In genomic region chr3:130727036-130727435, GRCm38 (mm10) we compare ENCODE assay signal across 20 mouse cellular contexts. TPM values are rescaled to one million over a fixed set of nuclear protein-coding genes. Genes with fewer than 3 reads are reported as not detected.
DNase-seq lines count a peak whose midpoint lies in the region; ATAC-seq and TF ChIP-seq lines count a peak whose summit lies in the region.
"Had no signal": no experiment of that assay in that cellular context is flagged by ENCODE, and none has a peak within 500 bp of the region (broad histone marks: within the 10 kb centered on the region; RNA-seq: fewer than 3 reads in every experiment).

No protein-coding gene starts in this region.

- H3K4me3 ChIP-seq in kidney, adult 2 months (ENCODE audit: insufficient read depth, low read depth, low read length) = no peak overlapping the region
- H3K4me3 ChIP-seq in liver, embryonic 11.5 days (ENCODE audit: low read depth, low read length) = no peak overlapping the region
- H3K4me3 ChIP-seq in liver, embryonic 12.5 days = no peak overlapping the region
- peak overlapping the region; percentile 56; the same call in 1 of the 2 replicates for H3K4me3 ChIP-seq in G1E (ENCODE audit: low read depth, low read length)
- H3K4me3 ChIP-seq: hindbrain, embryonic 15.5 days; intestine, embryonic 15.5 days; left cerebral cortex, adult 2 months; liver, embryonic 15.5 days; stomach, embryonic 15.5 days had no signal

- peaks cover 3% of the 10 kb centered on the region; the same call in 1 of the 2 replicates for H3K4me1 ChIP-seq in kidney, adult 2 months (ENCODE audit: control insufficient read depth, insufficient read depth, low read length)
- peaks cover 8% of the 10 kb centered on the region for H3K4me1 ChIP-seq in liver, embryonic 11.5 days (replicated peaks; ENCODE audit: control insufficient read depth, insufficient read depth, low read length)
- H3K4me1 ChIP-seq in liver, embryonic 12.5 days = peaks cover 27% of the 10 kb centered on the region
- H3K4me1 ChIP-seq in G1E (ENCODE audit: insufficient read depth, low read depth, low read length) = peaks cover 25% of the 10 kb centered on the region

- peaks cover 8% of the 10 kb centered on the region for H3K36me3 ChIP-seq in kidney, adult 2 months (ENCODE audit: control insufficient read depth, insufficient read depth, low read length)
- peaks cover 36% of the 10 kb centered on the region for H3K36me3 ChIP-seq in liver, embryonic 11.5 days (ENCODE audit: control insufficient read depth, insufficient read depth, low read length)
- peaks cover 50% of the 10 kb centered on the region for H3K36me3 ChIP-seq in liver, embryonic 12.5 days
- peaks cover 57% of the 10 kb centered on the region for H3K36me3 ChIP-seq in G1E (replicated peaks)

- no peaks in the 10 kb centered on the region for H3K9me3 ChIP-seq in liver, embryonic 11.5 days (ENCODE audit: control insufficient read depth, low read length)
- H3K9me3 ChIP-seq in liver, embryonic 12.5 days (replicated peaks) = no peaks in the 10 kb centered on the region
- no peaks in the 10 kb centered on the region for H3K9me3 ChIP-seq in G1E (replicated peaks)
- H3K9me3 ChIP-seq: hindbrain, embryonic 15.5 days; intestine, embryonic 15.5 days; liver, embryonic 15.5 days; stomach, embryonic 15.5 days had no signal

- no peak for TF ChIP-seq CTCF in kidney, adult 2 months (conservative IDR thresholded peaks at IDR 0.05; ENCODE audit: insufficient read depth, insufficient read length, low read depth, low read length)
- no peak for TF ChIP-seq CTCF in G1E (IDR thresholded peaks at IDR 0.05; ENCODE audit: low read depth, low read length)

- ATAC-seq in liver, embryonic 11.5 days (replicated peaks; ENCODE audit: low FRiP score) = no peak
- ATAC-seq in liver, embryonic 12.5 days = no peak
- ATAC-seq in G1E (ENCODE audit: extremely low read depth, insufficient number of reproducible peaks, low FRiP score, poor library complexity, severe bottlenecking) = no peak
- ATAC-seq: forebrain, embryonic 14.5 days; intestine, embryonic 15.5 days; lung, postnatal 0 days; Patski had no signal

- H3K27ac ChIP-seq in kidney, adult 2 months (ENCODE audit: insufficient read depth, low read depth, low read length) = no peak overlapping the region
- 0 out of 2 replicates have a peak overlapping the region, but pooled peaks have one; percentile 2 for H3K27ac ChIP-seq in liver, embryonic 11.5 days (ENCODE audit: low read depth, low read length)
- no peak overlapping the region for H3K27ac ChIP-seq in liver, embryonic 12.5 days
- H3K27ac ChIP-seq: hindbrain, embryonic 15.5 days; intestine, embryonic 15.5 days; left cerebral cortex, adult 2 months; liver, embryonic 15.5 days; stomach, embryonic 15.5 days had no signal

- no peak overlapping the region for H3K4me2 ChIP-seq in liver, embryonic 11.5 days
- no peak overlapping the region for H3K4me2 ChIP-seq in liver, embryonic 12.5 days
- H3K4me2 ChIP-seq: hindbrain, embryonic 15.5 days; intestine, embryonic 15.5 days; liver, embryonic 15.5 days; midbrain, embryonic 11.5 days; stomach, embryonic 15.5 days had no signal

- no peak overlapping the region; the same call in 1 of the 2 replicates for H3K9ac ChIP-seq in liver, embryonic 11.5 days (ENCODE audit: low read depth, low read length)
- H3K9ac ChIP-seq in liver, embryonic 12.5 days = no peak overlapping the region
- H3K9ac ChIP-seq: hindbrain, embryonic 15.5 days; intestine, embryonic 15.5 days; stomach, embryonic 15.5 days had no signal

- H3K27me3 ChIP-seq in kidney, adult 2 months (replicated peaks; ENCODE audit: control insufficient read depth, insufficient read depth, low read length) = no peaks in the 10 kb centered on the region
- no peaks in the 10 kb centered on the region for H3K27me3 ChIP-seq in liver, embryonic 11.5 days (replicated peaks; ENCODE audit: control insufficient read depth, insufficient read depth, low read length)
- 0 out of 2 replicates have a peak, but pooled peaks cover under 1% of the 10 kb centered on the region for H3K27me3 ChIP-seq in liver, embryonic 12.5 days (replicated peaks)
- no peaks in the 10 kb centered on the region for H3K27me3 ChIP-seq in G1E (ENCODE audit: insufficient read depth, low read length)
- H3K27me3 ChIP-seq: hindbrain, embryonic 15.5 days; intestine, embryonic 15.5 days; liver, embryonic 15.5 days; Patski; stomach, embryonic 15.5 days had no signal

- WGBS in kidney, adult 2 months = 68% methylated on average over 1 of the region's 1 CpGs
- 74% methylated on average over 1 of the region's 1 CpGs for WGBS in liver, embryonic 11.5 days
- 81% methylated on average over 1 of the region's 1 CpGs for WGBS in liver, embryonic 12.5 days (ENCODE audit: insufficient replicate concordance)

- DNase-seq in kidney, adult 2 months = peak; percentile 24
- DNase-seq in kidney, adult 18-20 months = no peak
- no peak for DNase-seq in liver, embryonic 11.5 days (ENCODE audit: low spot score)
- DNase-seq in G1E (ENCODE audit: low spot score) (no peak), MN1 (ENCODE audit: low spot score) (no peak)
- DNase-seq in adrenal gland, postnatal 25 days = peak; percentile 13
- no peak for DNase-seq in Muller cell, postnatal 12 days (ENCODE audit: inconsistent ontology term)
- DNase-seq: cerebellum, adult 8-10 months; cerebellum, postnatal 36 days; thymus, postnatal 25 days had no signal

- TF ChIP-seq POLR2A in kidney, adult 2 months (IDR thresholded peaks at IDR 0.05; ENCODE audit: low read depth, low read length) = no peak

RNA-seq across cellular contexts. Expression of gene Rpl34, which starts 3.2 kb away (rescaled TPM):
- polyA plus RNA-seq in kidney, adult 2 months (2012; rRNA removed) = 1,334 and 1,388 TPM in 2 replicates
- polyA plus RNA-seq in liver, embryonic 11.5 days (2014; fragmentation: Nextera tagmentation; extraction: Ambion mirVana) = 1,055 and 1,138 TPM in 2 replicates
- polyA plus RNA-seq in liver, embryonic 12.5 days (2016; fragmentation: Nextera tagmentation; extraction: Ambion mirVana) = 756 and 816 TPM in 2 replicates
- 257 and 272 TPM in 2 replicates for total RNA-seq in G1E (2014; fragmentation: Nextera tagmentation)
- total RNA-seq in G1E (2017) = 454 and 597 TPM in 2 replicates
- polyA plus RNA-seq in G1E (2012) = 99.8 and 105 TPM in 2 replicates
- total RNA-seq in adrenal gland, postnatal 25 days (2021) = 602 and 744 TPM in 2 replicates

RNA-seq across cellular contexts. Expression of gene Ostc, which starts 17.8 kb away (rescaled TPM):
- 34.1 and 39.8 TPM in 2 replicates for polyA plus RNA-seq in kidney, adult 2 months (2012; rRNA removed)
- polyA plus RNA-seq in liver, embryonic 11.5 days (2014; fragmentation: Nextera tagmentation; extraction: Ambion mirVana) = 314 and 321 TPM in 2 replicates
- 215 and 221 TPM in 2 replicates for polyA plus RNA-seq in liver, embryonic 12.5 days (2016; fragmentation: Nextera tagmentation; extraction: Ambion mirVana)
- total RNA-seq in G1E (2014; fragmentation: Nextera tagmentation) = 141 and 182 TPM in 2 replicates
- 238 and 252 TPM in 2 replicates for total RNA-seq in G1E (2017)
- 24.6 and 32.9 TPM in 2 replicates for polyA plus RNA-seq in G1E (2012)
- 85.9 and 89.5 TPM in 2 replicates for total RNA-seq in adrenal gland, postnatal 25 days (2021)

Comparison
In these comparisons a context has a peak if more than half of its experiments do, and no peak if none do; other contexts are left out.
1. DNase-seq: peak in kidney, adult 2 months (single experiment) and adrenal gland, postnatal 25 days (single experiment); none in kidney, adult 18-20 months (single experiment), liver, embryonic 11.5 days (single experiment), G1E (single experiment), MN1 (single experiment) and Muller cell, postnatal 12 days (single experiment).